Mouse (Mus musculus): ENCODE data around the gene Gm20388. TPM values are rescaled to one million over a fixed set of nuclear protein-coding genes. Genes with fewer than 3 reads are reported as not detected.

Gm20388 gene
- total and polyA plus RNA-seq, 2 experiments from 2014 or later: 51.3 TPM; not detected in 1

DNA sequence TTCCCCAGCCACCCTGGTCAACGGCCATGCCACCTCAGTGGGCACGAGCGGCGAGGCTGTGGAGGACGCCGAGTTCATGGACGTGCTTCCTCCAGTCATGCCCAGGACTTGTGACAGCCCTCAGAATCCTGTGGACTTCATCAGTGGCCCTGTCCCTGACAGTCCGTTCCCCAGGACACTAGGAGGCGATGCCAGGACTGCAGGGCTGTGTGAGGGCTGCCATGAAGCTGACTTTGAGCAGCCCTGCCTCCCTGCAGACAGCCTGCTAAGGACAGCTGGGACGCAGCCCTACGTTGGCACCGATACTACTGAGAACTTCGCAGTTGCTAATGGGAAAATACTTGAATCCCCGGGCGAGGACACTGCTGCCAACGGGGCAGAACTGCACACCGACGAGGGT lies 30.8 kb downstream of the Gm20388 start:
- no peak overlapping the region for H3K4me2 ChIP-seq (ENCODE audit: low read depth)
- DNase-seq (no peak), ATAC-seq (no peak)
- H3K9ac ChIP-seq: no peak overlapping the region
- no peak overlapping the region for H3K4me3 ChIP-seq (ENCODE audit: low read depth, low read length)
- no peak for TF ChIP-seq CTCF (IDR thresholded peaks at IDR 0.05; ENCODE audit: low read depth)
- H3K27me3 ChIP-seq (ENCODE audit: insufficient read depth, low read length): no peaks in the 10 kb centered on the region
- WGBS: 82% methylated on average over 18 of the region's 18 CpGs
- H3K36me3 ChIP-seq (ENCODE audit: insufficient read depth): peaks cover 47% of the 10 kb centered on the region
- no peaks in the 10 kb centered on the region for H3K9me3 ChIP-seq (ENCODE audit: low read length)
- no peaks in the 10 kb centered on the region for H3K4me1 ChIP-seq (ENCODE audit: insufficient read depth)
- H3K27ac ChIP-seq (ENCODE audit: low read depth, low read length): no peak overlapping the region

- DNase-seq (no peak), ATAC-seq (no peak)
Measured at GRCm38 (mm10) chr8:119943616-119944015, 33.0 kb downstream of the Gm20388 start.

DNA sequence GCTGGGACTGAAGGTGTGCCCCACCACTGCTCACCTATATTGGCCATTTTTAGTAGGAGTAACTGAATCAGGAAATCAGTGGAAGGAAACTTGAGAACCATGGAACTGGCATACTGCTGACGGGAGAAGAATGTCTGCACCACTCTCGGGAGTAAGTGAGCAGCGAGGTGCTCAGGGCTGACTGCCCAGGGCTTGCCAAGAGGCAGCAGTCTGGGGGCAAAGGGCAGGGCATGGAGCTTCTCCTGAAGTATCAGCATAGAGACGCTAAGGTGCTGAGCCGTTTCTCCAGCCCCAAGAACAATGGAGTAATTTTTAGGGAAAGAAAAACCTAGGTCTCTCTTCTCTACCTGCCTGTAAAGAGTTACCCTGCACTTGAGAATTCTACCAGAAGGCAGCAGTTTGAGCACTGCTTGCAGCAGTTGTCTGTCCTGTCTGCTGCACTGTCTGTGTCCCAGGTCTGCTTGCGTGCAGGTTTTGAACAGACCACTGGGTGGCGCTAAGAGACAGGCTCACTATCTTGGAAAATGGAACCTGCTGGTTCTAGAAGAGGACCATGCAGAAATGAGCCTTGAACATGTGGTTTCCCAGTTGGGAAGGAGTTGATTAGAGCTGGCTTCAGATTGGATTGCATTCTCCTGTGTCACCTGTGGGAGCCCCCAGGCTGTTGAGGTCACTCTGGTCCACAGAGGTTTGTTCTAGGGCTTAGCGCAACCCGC lies 33.6 kb downstream of the Gm20388 start:
- H3K4me1 ChIP-seq (ENCODE audit: insufficient read depth): no peaks in the 10 kb centered on the region
- peak; percentile 95 for TF ChIP-seq CTCF (IDR thresholded peaks at IDR 0.05; ENCODE audit: low read depth)
- H3K4me2 ChIP-seq (ENCODE audit: low read depth): no peak overlapping the region
- peaks cover 42% of the 10 kb centered on the region for H3K36me3 ChIP-seq (ENCODE audit: insufficient read depth)
- H3K4me3 ChIP-seq (ENCODE audit: low read depth, low read length): no peak overlapping the region
- ATAC-seq (peak; percentile 77), DNase-seq (peak; percentile 82)
- no peaks in the 10 kb centered on the region for H3K27me3 ChIP-seq (ENCODE audit: insufficient read depth, low read length)
- no peaks in the 10 kb centered on the region for H3K9me3 ChIP-seq (ENCODE audit: low read length)
- H3K9ac ChIP-seq: no peak overlapping the region
- no peak overlapping the region for H3K27ac ChIP-seq (ENCODE audit: low read depth, low read length)
- WGBS: 70% methylated on average over 9 of the region's 9 CpGs

More at GRCm38 (mm10) chr8:119943616-119944015, 33.0 kb downstream of the Gm20388 start:
- H3K36me3 ChIP-seq (ENCODE audit: insufficient read depth): peaks cover 41% of the 10 kb centered on the region
- H3K27me3 ChIP-seq (ENCODE audit: insufficient read depth, low read length): no peaks in the 10 kb centered on the region
- 92% methylated on average over 10 of the region's 10 CpGs for WGBS
- no peaks in the 10 kb centered on the region for H3K9me3 ChIP-seq (ENCODE audit: low read length)
- H3K9ac ChIP-seq: no peak overlapping the region
- no peaks in the 10 kb centered on the region for H3K4me1 ChIP-seq (ENCODE audit: insufficient read depth)
- no peak overlapping the region for H3K4me3 ChIP-seq (ENCODE audit: low read depth, low read length)
- no peak overlapping the region for H3K4me2 ChIP-seq (ENCODE audit: low read depth)
- no peak for TF ChIP-seq CTCF (IDR thresholded peaks at IDR 0.05; ENCODE audit: low read depth)
- H3K27ac ChIP-seq (ENCODE audit: low read depth, low read length): no peak overlapping the region

DNA sequence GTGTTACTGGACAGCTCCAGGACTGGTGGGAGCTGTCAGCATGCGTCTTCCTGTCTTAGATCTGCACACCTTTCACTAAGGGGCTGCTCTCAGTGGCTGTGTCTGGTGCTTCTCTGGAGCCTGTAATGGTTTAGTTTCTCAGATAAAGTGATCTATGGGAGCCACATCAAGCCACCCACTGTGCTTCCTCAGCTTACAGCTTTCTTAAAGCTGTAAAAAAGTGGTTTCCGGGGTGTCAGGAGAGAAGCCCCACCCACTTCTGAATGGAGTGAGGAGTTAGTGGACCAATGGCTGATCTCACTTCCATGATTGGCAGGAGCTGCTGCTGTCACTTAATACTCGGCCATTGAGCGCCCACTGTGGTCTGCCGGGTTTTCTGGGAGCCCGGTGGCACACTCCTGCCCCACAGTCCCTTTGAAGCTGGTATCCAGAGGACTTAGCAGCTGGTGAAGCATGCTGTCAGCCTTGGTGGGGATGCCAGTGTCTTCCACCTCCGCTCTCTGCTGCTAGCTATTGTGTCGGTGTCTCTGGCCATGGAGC lies 35.8 kb downstream of the Gm20388 start:
- no peaks in the 10 kb centered on the region for H3K9me3 ChIP-seq (ENCODE audit: low read length)
- no peak overlapping the region for H3K27ac ChIP-seq (ENCODE audit: low read depth, low read length)
- no peak for ATAC-seq
- no peak for TF ChIP-seq CTCF (IDR thresholded peaks at IDR 0.05; ENCODE audit: low read depth)
- no peak overlapping the region for H3K4me3 ChIP-seq (ENCODE audit: low read depth, low read length)
- no peak for DNase-seq
- 73% methylated on average over 8 of the region's 8 CpGs for WGBS
- peaks cover 52% of the 10 kb centered on the region for H3K36me3 ChIP-seq (ENCODE audit: insufficient read depth)
- H3K4me2 ChIP-seq (ENCODE audit: low read depth): no peak overlapping the region
- no peak overlapping the region for H3K9ac ChIP-seq
- no peaks in the 10 kb centered on the region for H3K4me1 ChIP-seq (ENCODE audit: insufficient read depth)
- no peaks in the 10 kb centered on the region for H3K27me3 ChIP-seq (ENCODE audit: insufficient read depth, low read length)

GRCm38 (mm10) chr8:119947653-119948052 lies 37.0 kb downstream of the Gm20388 start:
- 87% methylated on average over 19 of the region's 19 CpGs for WGBS
- Histone ChIP-seq H3K9me3 (ENCODE audit: low read length) (no peaks in the 10 kb centered on the region), H3K27ac (ENCODE audit: low read depth, low read length) (no peak overlapping the region), H3K9ac (no peak overlapping the region), H3K4me1 (ENCODE audit: insufficient read depth) (no peaks in the 10 kb centered on the region), H3K4me2 (ENCODE audit: low read depth) (no peak overlapping the region), H3K27me3 (ENCODE audit: insufficient read depth, low read length) (no peaks in the 10 kb centered on the region), H3K4me3 (ENCODE audit: low read depth, low read length) (no peak overlapping the region), H3K36me3 (ENCODE audit: insufficient read depth) (peaks cover 52% of the 10 kb centered on the region)
- no peak for TF ChIP-seq CTCF (IDR thresholded peaks at IDR 0.05; ENCODE audit: low read depth)
- no peak for ATAC-seq
- DNase-seq: no peak

DNA sequence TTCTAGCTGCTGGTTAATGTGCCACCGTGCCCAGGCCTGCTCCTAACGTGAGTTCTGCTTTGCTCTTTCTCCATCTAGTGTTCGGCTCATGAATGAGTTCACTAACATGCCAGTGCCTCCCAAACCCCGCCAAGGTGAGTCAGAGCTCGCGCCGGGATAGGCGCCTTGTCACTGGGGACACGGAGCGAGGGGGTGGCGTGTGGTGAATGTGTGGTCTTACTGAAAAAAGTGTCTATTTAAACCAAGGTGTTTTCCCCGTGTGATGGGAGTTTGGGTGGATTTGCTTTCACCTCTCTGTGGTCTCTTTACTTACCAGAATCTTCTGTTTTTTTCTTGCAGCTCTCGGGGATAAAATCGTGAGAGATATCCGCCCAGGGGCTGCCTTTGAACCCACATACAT lies 37.7 kb downstream of the Gm20388 start:
- Histone ChIP-seq H3K27me3 (ENCODE audit: insufficient read depth, low read length) (no peaks in the 10 kb centered on the region), H3K4me2 (ENCODE audit: low read depth) (no peak overlapping the region), H3K27ac (ENCODE audit: low read depth, low read length) (no peak overlapping the region), H3K4me1 (ENCODE audit: insufficient read depth) (no peaks in the 10 kb centered on the region), H3K4me3 (ENCODE audit: low read depth, low read length) (no peak overlapping the region), H3K36me3 (ENCODE audit: insufficient read depth) (peaks cover 58% of the 10 kb centered on the region), H3K9me3 (ENCODE audit: low read length) (no peaks in the 10 kb centered on the region), H3K9ac (no peak overlapping the region)
- ATAC-seq (no peak), DNase-seq (peak; percentile 25)
- 67% methylated on average over 15 of the region's 15 CpGs for WGBS
- peak; percentile 24; the same call in 1 of the 2 replicates for TF ChIP-seq CTCF (IDR thresholded peaks at IDR 0.05; ENCODE audit: low read depth)

- no peak for DNase-seq
- TF ChIP-seq CTCF (IDR thresholded peaks at IDR 0.05; ENCODE audit: low read depth): no peak
Measured at GRCm38 (mm10) chr8:119952282-119952681, 41.6 kb downstream of the Gm20388 start.

More at GRCm38 (mm10) chr8:119952282-119952681, 41.6 kb downstream of the Gm20388 start:
- Histone ChIP-seq H3K36me3 (ENCODE audit: insufficient read depth) (peaks cover 88% of the 10 kb centered on the region), H3K4me1 (ENCODE audit: insufficient read depth) (no peaks in the 10 kb centered on the region), H3K4me3 (ENCODE audit: low read depth, low read length) (no peak overlapping the region), H3K9me3 (ENCODE audit: low read length) (no peaks in the 10 kb centered on the region), H3K4me2 (ENCODE audit: low read depth) (no peak overlapping the region), H3K9ac (no peak overlapping the region), H3K27me3 (ENCODE audit: insufficient read depth, low read length) (no peaks in the 10 kb centered on the region), H3K27ac (ENCODE audit: low read depth, low read length) (no peak overlapping the region)
- 77% methylated on average over 7 of the region's 7 CpGs for WGBS
- no peak for ATAC-seq

Measured in forebrain, postnatal 0 days (tissue).